Mouse (Mus musculus) lung, postnatal 4 days (tissue): Measurements from ENCODE around the gene Zfp523.

Source experiments
- DNase-seq, 2 experiments: peaks; one replicate each; pipeline ENCODE4 v3.0.0; 2021

Gene Zfp523

DNA sequence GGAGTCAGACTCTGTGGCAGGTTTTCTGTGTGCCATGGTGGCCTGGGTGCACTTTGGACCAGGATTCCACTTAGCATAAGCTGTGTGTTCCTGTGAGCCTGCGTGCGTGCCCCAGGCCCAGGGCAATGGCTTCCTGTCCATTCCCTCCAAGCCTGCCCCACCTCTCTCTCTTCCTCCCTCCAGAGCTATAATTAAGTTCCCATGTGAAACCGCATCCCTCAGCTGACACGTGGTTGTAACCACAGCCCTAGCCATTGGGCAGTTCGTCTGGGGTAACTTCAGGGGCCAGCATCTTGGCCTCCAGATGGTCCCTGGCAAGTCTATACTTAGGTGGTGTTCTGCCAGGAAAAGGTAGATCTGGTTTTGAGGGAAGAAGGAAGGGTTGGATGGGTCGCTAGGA, 70.7 kb downstream of the Zfp523 start:
- peak; percentile 58 to 59 for DNase-seq

DNA sequence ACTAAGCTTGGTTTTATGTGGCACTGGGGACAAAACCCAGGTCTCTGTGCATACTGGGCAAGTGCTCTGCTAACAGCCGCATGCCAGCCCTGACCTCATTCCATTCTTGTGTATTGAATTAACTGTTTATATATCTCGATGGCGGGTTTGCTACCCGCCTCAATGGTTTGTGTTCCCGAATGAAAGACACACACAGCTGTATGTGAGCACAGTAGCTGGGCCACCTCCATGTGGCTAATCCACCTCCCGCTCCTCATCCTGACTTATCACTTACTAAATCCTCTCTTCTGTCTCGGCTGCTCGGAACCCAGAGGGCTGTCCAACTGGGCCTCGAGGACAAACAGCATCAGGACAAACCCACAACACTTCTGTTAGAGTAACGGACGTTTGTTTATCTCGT, 72.1 kb downstream of the Zfp523 start:
- no peak for DNase-seq

DNA sequence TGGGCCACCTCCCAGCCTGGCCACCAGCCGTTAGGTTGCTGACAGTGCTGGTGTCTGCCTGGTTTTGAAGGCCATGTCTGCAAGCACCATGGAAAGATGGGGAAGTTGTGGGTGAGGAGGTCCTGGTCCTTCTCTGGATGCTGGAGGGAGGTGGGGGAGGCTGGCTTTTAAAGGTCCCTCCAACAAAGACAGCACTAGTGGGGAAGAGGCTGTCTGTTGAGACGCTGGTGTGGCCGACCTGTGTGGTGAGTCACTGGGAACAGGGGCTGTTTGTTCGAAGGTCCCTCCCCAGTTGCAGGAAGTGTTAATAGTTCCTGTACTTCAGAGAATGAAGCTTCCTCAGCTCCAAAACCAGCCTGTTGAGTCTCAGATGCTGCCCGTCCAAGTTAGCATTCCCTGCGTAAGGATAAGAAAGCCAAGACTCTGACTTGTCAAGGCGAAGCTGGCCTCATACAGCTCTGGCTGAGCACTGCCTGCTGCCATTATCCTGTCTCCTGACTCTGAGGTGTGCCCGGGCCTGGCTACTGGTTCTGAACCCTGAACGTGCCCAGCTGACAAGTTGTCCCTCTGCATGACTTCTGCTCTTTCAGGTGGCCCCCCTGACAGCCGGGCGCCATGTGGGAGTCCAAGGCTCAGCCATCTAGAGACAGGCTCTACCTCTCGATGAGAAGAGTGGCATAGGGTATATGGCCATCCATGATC, 74.8 kb downstream of the Zfp523 start:
- no peak for DNase-seq

DNA sequence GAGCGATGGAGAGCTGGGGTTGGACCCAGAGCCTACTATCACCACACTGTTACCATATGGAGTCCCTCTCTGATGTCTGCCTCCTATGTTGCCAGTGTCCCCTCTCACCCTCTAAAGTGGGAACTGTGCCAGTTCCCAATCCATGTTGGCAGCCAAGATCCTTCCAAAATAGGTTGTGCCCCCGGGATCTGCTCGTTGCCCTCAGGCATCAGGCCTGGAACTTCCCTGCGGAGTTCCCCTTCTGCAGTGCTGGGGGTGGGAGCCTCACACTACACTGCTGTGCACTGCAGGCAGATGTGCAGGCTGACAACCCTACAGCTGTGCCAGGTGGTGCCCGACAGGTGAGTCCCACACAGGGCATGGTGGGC, 75.3 kb downstream of the Zfp523 start:
- DNase-seq = no peak

DNA sequence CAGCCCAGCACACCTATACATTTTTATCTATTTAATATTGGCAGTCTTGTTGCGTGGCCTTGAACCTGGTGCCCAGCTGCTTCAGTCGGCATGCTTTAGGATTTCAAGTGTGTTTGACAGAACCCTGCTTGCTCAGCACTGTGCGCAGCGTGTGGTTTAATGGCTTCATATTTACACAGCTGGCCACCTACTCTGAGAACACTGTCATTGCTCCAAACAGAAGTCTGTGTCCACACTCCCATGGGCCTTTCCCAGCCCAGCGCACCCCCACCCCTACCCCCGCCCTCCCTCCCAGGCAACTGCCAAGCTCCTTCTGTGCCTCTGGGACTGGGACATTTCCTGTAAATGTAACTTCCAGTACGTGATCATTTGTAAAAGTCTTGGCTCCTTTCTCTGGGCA, 76.3 kb downstream of the Zfp523 start:
- peak in 1 of 2 experiments; percentile 58 for DNase-seq

DNA sequence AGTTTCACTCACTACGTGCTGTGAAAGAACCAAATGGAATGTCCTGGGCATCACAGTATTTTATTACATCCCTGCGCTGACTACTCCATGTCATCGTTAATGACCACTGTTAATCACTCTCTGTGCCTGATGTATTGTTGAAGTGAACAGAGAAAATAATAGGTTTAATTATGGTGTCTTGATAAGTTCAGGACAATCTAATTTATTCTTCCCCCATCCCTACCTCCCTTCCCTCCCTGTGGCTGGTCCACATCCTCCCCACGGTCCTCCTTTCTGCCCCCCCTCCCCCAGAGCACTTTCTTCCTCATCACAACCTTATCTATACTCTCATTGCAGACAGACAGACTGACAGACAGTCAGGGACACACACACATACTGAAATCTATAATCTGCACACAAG, 77.9 kb downstream of the Zfp523 start:
- no peak for DNase-seq
